Mouse (Mus musculus) midbrain, embryonic 11.5 days (tissue): Measurements from ENCODE around the gene Trim54. TPM values are rescaled to one million over a fixed set of nuclear protein-coding genes. Genes with fewer than 3 reads are reported as not detected.

Experiments used
- ATAC-seq: fragments of 200-750 bp; cut with Nextera tagmentation; 2 replicates; pipeline ENCODE4 v1.8.0; 2017; ENCODE audit warnings: moderate TSS enrichment, moderate library complexity; ENCODE audit not compliant: low FRiP score
- DNase-seq: peaks from one replicate; pipeline ENCODE4 v3.0.0; 2015; ENCODE audit warnings: low spot score; ENCODE audit errors: missing footprints
- H3K27ac ChIP-seq: fragments of 300-500 bp; sonication (generic); 2 replicates; pipeline ENCODE4 v1.5.1; 2014; ENCODE audit warnings: low read depth, low read length
- H3K27me3 ChIP-seq: fragments of 300-500 bp; sonication (generic); 2 replicates; pipeline ENCODE4 v1.6.1; 2014; ENCODE audit warnings: mild to moderate bottlenecking, low read length, moderate library complexity, mixed read lengths; ENCODE audit not compliant: control insufficient read depth, insufficient read depth
- H3K36me3 ChIP-seq: fragments of 300-500 bp; sonication (generic); 2 replicates; pipeline ENCODE4 v1.6.1; 2014; ENCODE audit warnings: mild to moderate bottlenecking, low read length, moderate library complexity, mixed read lengths; ENCODE audit not compliant: control insufficient read depth, insufficient read depth
- H3K4me1 ChIP-seq: fragments of 300-500 bp; sonication (generic); 2 replicates; pipeline ENCODE4 v1.6.1; 2014; ENCODE audit warnings: low read length; ENCODE audit not compliant: control insufficient read depth, insufficient read depth
- H3K4me2 ChIP-seq: fragments of 300-500 bp; sonication (generic); 2 replicates; pipeline ENCODE4 v1.6.1; 2014; ENCODE audit warnings: mild to moderate bottlenecking, moderate library complexity
- H3K4me3 ChIP-seq: fragments of 300-500 bp; sonication (generic); 2 replicates; pipeline ENCODE4 v1.5.1; 2014; ENCODE audit warnings: low read depth, low read length
- H3K9ac ChIP-seq: fragments of 300-500 bp; sonication (generic); 2 replicates; pipeline ENCODE4 v1.6.1; 2014; ENCODE audit warnings: low read length
- H3K9me3 ChIP-seq: fragments of 300-500 bp; sonication (generic); 2 replicates; pipeline ENCODE4 v1.6.1; 2016; ENCODE audit warnings: low read length; ENCODE audit not compliant: control insufficient read depth
- WGBS: fragments of 180-500 bp; shearing (Covaris S2); extraction: QIAGEN DNeasy Blood & Tissue Kit; methylation state at CpG from one replicate; pipeline ENCODE4 v1.1.7; 2014; 5-methylcytosine and 5-hydroxymethylcytosine counted together
- polyA plus RNA-seq: library from polyadenylated mRNA; unstranded; fragments of >200 nt; fragmentation: Nextera tagmentation; extraction: Ambion mirVana; gene quantifications from 2 replicates; pipeline ENCODE4 v1.2.1, GENCODE M21; 2014

Gene Trim54
- not detected in 2 replicates for polyA plus RNA-seq

- H3K9me3 ChIP-seq = no peaks in the 10 kb centered on the region
- WGBS = 62% methylated on average over 3 of the region's 3 CpGs
- H3K4me1 ChIP-seq = no peaks in the 10 kb centered on the region
- no peak within 1 kb of the TSS for H3K4me2 ChIP-seq
- H3K9ac ChIP-seq = no peak within 1 kb of the TSS
- no peaks in the 10 kb centered on the region for H3K27me3 ChIP-seq
- H3K4me3 ChIP-seq = no peak within 1 kb of the TSS
- ATAC-seq = no peak
- no peaks in the 10 kb centered on the region for H3K36me3 ChIP-seq
- DNase-seq = no peak
- no peak within 1 kb of the TSS for H3K27ac ChIP-seq
Observed at GRCm38 (mm10) chr5:31116354-31116753, at the start of gene Trim54. Gene Trim54, plus strand, starts transcription at chr5:31116712.

- Histone ChIP-seq H3K4me2 (no peak overlapping the region), H3K9me3 (no peaks in the 10 kb centered on the region), H3K9ac (no peak overlapping the region), H3K27me3 (no peaks in the 10 kb centered on the region), H3K27ac (no peak overlapping the region), H3K4me1 (no peaks in the 10 kb centered on the region), H3K36me3 (peaks cover 41% of the 10 kb centered on the region), H3K4me3 (no peak overlapping the region)
- WGBS = 92% methylated on average over 3 of the region's 3 CpGs
- ATAC-seq = no peak
- DNase-seq = no peak
Observed at GRCm38 (mm10) chr5:31069810-31070209, 46.7 kb upstream of the Trim54 start.

- DNase-seq = no peak
- H3K4me1 ChIP-seq = no peaks in the 10 kb centered on the region
- H3K36me3 ChIP-seq = peaks cover 50% of the 10 kb centered on the region
- no peak overlapping the region for H3K4me2 ChIP-seq
- H3K9ac ChIP-seq = no peak overlapping the region
- H3K9me3 ChIP-seq = no peaks in the 10 kb centered on the region
- no peak overlapping the region for H3K4me3 ChIP-seq
- no peaks in the 10 kb centered on the region for H3K27me3 ChIP-seq
- no peak overlapping the region for H3K27ac ChIP-seq
- no peak for ATAC-seq
- WGBS = 84% methylated on average over 2 of the region's 2 CpGs
Observed at GRCm38 (mm10) chr5:31071059-31071458, 45.5 kb upstream of the Trim54 start.

DNA sequence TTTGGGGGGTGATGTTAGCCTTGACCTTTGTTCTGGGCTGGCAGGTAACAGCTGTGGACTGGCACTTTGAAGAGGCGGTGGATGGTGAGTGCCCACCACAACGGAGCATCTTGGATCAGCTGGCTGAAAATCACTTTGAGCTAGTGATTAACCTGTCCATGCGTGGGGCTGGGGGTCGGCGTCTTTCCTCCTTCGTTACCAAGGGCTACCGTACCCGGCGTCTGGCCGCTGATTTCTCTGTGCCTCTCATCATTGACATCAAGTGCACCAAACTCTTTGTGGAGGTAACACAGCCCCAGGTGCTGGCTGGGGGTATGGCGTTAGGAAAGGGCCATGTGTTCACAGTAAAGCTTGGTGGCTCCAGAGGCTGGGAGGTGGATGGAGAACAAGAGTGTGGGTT lies 44.7 kb upstream of the Trim54 start:
- no peaks in the 10 kb centered on the region for H3K27me3 ChIP-seq
- H3K9ac ChIP-seq = no peak overlapping the region
- 92% methylated on average over 11 of the region's 11 CpGs for WGBS
- ATAC-seq (no peak), DNase-seq (no peak)
- H3K36me3 ChIP-seq = peaks cover 56% of the 10 kb centered on the region
- H3K4me1 ChIP-seq = no peaks in the 10 kb centered on the region
- no peak overlapping the region for H3K4me2 ChIP-seq
- H3K9me3 ChIP-seq = no peaks in the 10 kb centered on the region
- no peak overlapping the region for H3K4me3 ChIP-seq
- H3K27ac ChIP-seq = no peak overlapping the region

- no peaks in the 10 kb centered on the region for H3K9me3 ChIP-seq
- H3K27me3 ChIP-seq = no peaks in the 10 kb centered on the region
- H3K4me2 ChIP-seq = no peak overlapping the region
- H3K27ac ChIP-seq = no peak overlapping the region
- no peak for DNase-seq
- peaks cover 56% of the 10 kb centered on the region for H3K36me3 ChIP-seq
- no peak for ATAC-seq
- 93% methylated on average over 12 of the region's 12 CpGs for WGBS
- H3K4me1 ChIP-seq = no peaks in the 10 kb centered on the region
- H3K9ac ChIP-seq = no peak overlapping the region
- no peak overlapping the region for H3K4me3 ChIP-seq
Observed at GRCm38 (mm10) chr5:31073176-31073575, 43.3 kb upstream of the Trim54 start.

- WGBS = 92% methylated on average over 13 of the region's 13 CpGs
- Histone ChIP-seq H3K36me3 (peaks cover 47% of the 10 kb centered on the region), H3K27ac (no peak overlapping the region), H3K9me3 (no peaks in the 10 kb centered on the region), H3K4me2 (no peak overlapping the region), H3K9ac (no peak overlapping the region), H3K4me3 (no peak overlapping the region), H3K27me3 (no peaks in the 10 kb centered on the region), H3K4me1 (no peaks in the 10 kb centered on the region)
- ATAC-seq (no peak), DNase-seq (no peak)
Observed at GRCm38 (mm10) chr5:31076346-31076745, 40.2 kb upstream of the Trim54 start.

DNA sequence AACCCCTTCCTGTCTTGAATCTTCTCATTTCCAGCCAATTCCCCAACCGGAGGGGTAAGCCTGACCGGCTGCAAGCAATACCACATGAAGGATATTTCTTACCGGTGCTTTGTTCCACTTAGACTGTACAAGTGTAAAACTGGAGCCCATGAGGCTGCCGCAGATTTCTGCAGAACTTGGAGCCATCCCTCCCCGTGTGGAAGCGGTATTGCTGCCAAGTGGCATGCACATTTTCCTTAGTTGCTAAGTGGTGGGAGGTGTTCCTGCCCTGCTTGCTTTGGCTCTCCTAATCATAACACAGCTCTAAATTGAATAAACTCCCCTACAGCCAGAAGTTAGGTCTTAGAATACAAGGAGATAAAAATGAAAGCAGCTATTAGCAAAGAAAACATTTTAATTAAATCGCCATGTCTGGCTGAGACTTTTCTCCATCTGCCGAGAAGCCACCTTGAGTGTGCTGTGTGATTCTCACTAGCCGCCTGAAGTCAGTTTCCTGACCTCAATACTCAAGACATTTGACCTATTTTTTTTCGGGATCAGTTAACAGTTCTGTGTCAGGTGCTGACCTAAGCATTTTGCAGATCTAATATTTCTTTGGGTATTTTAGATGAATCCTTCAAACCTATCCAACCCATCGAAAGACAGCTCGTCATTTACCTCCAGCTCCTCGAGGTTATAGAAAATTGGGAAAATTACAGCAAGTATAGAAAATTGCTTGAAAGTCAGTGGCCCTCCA lies 36.3 kb upstream of the Trim54 start:
- Histone ChIP-seq H3K4me3 (no peak overlapping the region), H3K36me3 (peaks cover 23% of the 10 kb centered on the region), H3K4me1 (peaks cover 3% of the 10 kb centered on the region; the same call in 1 of the 2 replicates), H3K27ac (no peak overlapping the region), H3K4me2 (no peak overlapping the region), H3K27me3 (no peaks in the 10 kb centered on the region), H3K9me3 (no peaks in the 10 kb centered on the region), H3K9ac (no peak overlapping the region)
- 87% methylated on average over 13 of the region's 13 CpGs for WGBS
- DNase-seq = no peak
- ATAC-seq = no peak

- no peak overlapping the region for H3K4me2 ChIP-seq
- H3K36me3 ChIP-seq = peaks cover 19% of the 10 kb centered on the region
- no peak overlapping the region for H3K4me3 ChIP-seq
- WGBS = 74% methylated on average over 3 of the region's 3 CpGs
- no peaks in the 10 kb centered on the region for H3K27me3 ChIP-seq
- H3K9me3 ChIP-seq = no peaks in the 10 kb centered on the region
- peaks cover 3% of the 10 kb centered on the region; the same call in 1 of the 2 replicates for H3K4me1 ChIP-seq
- DNase-seq (no peak), ATAC-seq (no peak)
- no peak overlapping the region for H3K27ac ChIP-seq
- H3K9ac ChIP-seq = no peak overlapping the region
Observed at GRCm38 (mm10) chr5:31080795-31081164, 35.7 kb upstream of the Trim54 start.

DNA sequence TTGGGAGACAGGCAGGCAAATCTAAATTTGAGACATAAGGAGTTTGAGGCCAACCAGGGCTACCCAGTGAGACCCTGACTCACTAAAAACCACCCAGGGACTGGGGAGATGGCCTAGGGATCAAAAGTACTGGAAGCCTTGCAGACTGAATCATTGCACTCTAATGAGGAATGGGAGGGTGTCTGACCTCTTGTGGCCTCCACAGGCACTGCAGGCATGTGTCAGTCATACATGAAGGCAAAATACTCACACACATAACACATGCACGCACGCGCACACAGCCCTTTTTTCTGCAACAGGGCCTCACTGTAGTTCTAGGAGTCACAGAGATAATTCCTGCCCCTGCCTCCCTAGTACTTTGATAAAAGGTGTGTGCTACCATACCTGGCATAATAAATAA lies 35.1 kb upstream of the Trim54 start:
- 79% methylated on average over 3 of the region's 3 CpGs for WGBS

More for the DNA sequence above, 35.1 kb upstream of the Trim54 start:
- Histone ChIP-seq H3K4me3 (no peak overlapping the region), H3K27ac (no peak overlapping the region), H3K9ac (no peak overlapping the region), H3K4me2 (no peak overlapping the region), H3K36me3 (peaks cover 16% of the 10 kb centered on the region), H3K4me1 (peaks cover 3% of the 10 kb centered on the region; the same call in 1 of the 2 replicates), H3K27me3 (no peaks in the 10 kb centered on the region), H3K9me3 (no peaks in the 10 kb centered on the region)
- peak; percentile 88 for DNase-seq
- ATAC-seq = no peak
